Mouse (Mus musculus): ENCODE measurements around the gene Zbtb16.

Zbtb16 gene

DNA sequence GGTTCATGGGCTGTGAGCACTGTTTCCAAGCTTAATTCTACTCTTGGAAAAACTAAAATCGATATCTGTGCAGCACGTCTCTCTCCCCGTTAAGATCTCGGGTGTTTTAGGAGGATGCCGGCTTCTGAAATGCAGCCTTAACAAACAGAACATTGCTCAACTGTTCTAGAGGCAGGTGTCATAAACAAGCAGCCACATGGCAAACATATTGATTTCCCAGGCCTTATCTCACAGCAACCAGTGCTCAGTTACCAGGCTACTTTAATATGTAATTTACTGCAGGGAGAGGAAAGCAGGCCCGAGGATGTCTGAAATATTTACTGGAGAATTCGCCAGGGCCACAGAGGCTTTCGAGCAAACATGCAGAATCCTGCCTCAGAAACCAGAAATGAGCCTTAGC, 35.4 kb downstream of the Zbtb16 start:
- no peak for DNase-seq

DNA sequence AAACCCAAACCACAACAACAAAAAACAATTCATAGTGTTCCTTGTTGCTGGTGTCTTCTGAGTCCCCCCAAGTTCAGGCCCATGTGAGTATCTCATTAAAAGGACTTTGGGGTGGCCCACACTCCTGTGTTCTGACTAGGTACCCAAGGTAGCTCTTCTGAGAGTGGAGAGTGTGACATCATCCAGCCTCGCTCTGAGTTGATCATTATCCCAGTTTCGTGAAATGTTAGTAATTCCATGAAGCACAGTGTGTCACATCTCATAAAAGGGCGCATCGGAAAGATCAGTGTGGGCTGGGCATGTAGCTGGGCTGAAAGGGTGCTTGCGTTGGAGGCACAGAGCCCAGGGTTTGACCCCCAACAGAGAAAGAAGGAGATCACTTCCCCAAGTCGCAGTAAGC, 38.0 kb downstream of the Zbtb16 start:
- no peak for DNase-seq

DNA sequence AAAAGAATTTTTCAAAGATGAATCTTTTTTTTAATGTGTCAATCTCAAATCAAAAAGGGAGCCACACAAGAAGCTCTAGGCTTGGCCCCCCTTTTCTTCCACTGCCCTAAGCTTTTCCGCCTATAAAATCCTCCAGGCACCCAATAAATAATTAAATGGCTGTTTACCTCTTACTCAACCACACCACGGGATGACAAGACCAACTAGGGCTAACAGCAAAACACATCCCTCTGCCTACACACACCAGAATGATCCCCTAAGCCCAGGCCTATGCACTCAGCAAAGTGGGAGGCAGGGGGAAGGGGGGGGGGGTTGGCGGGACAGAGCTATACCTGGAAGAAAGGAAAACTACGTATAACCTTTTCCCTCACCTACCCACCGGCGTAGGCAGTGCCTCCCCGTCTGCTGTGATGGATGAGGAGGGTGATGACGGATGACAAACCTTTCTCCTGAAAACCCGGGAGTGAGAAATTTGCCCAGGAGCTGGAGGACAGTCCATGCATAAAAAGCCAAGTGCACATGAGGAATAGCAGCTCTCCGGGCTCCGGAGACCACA, 39.7 kb downstream of the Zbtb16 start:
- peak; percentile 9 for DNase-seq

DNA sequence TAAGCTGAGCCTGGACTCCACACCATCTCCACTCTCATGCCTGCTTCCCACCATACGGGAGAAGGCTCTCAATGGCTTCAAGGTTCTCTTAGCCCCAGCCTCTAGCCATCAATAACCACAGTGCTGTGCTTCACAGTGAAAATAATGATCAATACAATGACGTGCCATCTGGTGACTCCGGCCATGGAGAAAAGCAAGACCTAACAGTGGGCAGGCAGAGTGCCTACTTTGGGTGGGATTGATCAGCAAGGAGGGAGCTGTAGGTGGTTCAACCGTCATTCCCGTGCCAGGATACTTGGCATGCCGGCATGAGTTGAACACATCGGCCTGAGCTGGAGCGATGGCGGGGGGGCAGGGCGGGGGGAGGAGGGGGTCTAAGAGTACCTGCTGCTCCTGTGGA, 40.3 kb downstream of the Zbtb16 start:
- DNase-seq, result peak; percentile 23

DNA sequence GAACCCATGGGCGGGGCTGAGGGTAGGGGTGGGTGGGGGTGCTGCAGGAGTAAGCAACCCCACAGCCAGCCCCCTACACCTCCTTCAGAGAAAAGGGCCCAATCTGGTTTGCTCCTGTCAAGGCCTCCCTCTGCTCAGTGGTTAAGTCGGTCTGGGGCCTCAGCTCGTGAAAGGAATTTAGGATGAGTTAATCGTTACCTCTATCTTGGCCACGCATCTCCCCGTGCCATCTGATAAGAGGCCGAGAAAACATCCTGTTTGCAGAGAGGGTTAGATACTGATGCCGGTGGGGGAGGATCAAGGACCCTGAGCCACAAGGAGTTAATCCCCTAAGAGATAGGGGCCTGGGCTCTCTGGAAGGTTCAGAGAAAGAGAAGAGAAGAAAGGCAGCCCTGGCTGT, 40.9 kb downstream of the Zbtb16 start:
- DNase-seq, result peak; percentile 24

DNA sequence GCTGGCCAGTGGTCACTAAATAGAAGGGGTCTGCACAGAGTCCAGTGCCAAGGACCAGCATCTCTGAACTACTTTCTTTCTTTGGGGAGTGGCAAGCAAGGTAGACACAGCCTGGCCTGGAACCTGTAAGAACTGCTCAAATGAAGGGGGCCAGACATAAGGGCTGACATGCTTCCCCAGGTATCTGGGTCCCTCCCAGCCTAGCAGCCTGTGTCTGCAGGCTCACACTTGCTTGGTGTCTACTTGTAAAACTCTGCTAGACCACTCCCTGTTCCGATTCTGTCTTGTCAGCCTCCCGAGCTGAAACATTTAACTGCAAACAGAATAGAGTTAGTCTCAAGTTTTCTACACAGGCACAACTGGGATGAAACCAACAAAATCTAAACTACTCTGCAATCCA, 41.6 kb downstream of the Zbtb16 start:
- no peak for DNase-seq

DNA sequence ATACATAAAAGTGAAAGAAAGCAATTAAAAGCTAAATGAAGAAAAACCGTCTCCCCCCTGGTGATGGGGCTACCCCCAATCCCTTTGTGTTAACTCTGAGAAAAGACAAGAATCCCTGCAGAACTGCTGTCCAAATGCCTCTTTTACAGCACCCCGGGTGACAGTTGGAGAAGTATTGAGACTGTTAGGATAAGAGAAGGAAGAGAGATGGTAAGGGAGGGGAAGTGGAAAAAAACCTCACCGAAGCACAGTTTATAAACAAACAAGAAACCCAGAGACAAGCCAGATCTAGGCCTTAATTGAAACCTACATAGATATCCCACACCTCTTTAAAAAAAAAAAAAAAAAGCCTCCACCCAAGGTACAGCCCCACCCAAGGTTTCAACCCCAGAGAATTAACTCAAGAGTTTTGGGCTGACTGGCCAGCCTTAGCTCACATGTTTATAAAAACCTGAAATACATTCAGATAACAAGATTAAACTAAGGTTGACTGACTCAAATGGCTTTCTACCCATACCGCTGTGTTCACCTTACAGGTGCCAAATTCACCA, 42.3 kb downstream of the Zbtb16 start:
- no peak for DNase-seq

DNA sequence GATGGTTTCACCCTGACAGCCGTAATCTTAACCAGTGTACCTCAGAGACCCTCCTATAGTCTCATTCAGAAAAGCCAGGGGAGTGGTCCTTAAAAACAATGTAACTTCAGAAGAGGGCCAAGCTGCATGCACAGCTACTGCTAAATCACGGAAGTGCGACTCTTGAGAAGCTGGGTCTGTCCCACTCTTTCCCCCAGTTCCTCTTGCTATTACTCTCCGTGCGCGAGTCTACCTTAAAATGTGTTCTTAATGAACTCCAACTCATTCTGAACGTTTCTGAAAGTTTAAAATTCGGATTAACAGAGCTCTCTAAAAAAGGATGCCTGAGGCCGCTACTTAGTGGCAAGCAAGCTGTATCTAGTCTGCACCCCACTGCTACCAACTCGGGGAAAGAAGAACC, 45.4 kb downstream of the Zbtb16 start:
- DNase-seq, result no peak

DNA sequence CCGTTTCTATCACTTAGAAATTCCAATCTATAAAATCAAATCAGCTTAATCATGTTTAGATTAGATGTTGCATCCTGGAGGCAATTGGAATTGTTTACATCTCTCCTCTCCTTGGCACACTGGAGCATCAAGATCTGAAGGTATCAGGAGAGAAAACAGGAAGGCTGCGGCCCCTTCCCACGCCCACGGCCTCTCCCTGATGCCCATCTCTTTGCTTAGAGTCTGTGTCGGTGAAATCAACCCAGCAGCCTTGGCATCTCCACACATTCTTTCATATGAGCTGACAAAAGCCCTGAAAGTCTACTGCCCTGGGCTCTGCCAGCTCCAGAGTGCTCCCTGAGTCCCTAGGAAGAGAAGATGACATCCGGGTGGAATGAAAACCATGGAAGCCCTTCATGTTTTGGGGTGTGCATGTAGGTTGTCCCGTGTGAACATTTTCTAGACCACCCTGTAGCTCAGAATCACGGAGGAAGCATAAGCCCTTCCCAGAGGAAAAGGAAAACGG, 48.1 kb downstream of the Zbtb16 start:
- no peak for DNase-seq

DNA sequence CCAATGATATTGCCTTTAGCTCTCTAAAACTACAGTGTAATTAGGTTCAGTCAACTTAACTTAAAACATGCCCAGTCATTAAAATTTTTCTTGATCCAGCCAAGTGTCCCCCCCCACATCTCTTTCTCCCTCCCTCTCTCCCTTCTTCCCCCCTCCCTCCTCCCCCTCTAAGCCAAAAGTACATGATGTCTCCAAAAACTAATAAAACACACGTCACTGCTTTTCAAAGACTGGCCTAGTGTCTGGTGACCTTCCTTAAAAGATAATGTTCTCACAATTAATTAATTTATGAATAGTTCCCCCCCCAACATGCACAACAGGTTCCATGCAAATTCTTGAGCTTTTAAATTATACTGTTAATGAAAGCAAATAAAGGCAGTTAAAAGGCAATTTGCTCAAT, 48.7 kb downstream of the Zbtb16 start:
- DNase-seq, result no peak

DNA sequence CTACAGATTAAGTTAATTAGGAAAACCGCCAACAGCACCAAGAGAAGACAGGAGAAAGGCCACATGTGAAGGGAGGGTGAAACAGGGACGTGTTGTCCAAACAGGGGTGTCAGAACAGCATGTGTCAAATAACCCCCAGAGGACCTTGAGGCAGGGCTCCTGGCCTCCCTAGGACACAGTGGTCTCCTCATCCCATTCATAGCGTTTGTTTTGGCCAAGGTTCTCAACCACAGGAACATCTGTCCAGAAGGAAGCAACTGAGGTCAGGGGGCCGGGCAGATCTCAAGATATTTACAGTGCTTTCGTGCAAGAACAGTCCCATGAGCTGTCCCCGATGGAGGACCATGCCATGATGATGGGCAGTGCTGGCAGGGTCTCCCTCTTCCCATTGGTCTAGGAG, 49.2 kb downstream of the Zbtb16 start:
- no peak for DNase-seq

DNA sequence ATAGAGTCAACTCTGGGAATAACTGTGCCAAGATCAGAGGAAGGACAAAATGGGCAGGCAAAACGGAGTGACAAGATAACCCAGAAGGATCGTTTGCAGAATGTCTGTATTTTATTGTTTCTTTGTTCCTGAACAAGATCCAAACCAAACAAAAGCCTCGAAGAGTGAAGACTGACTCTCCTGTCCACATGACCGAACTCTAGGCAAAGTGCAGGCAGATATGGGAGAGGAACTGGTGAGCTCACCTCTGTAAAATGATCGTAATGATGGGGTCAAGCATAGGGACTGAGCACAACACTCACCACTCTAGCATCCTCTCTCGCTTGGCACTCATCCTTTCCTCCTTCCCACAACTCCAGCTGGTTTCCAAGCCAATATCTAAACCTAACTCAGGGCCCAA, 51.1 kb downstream of the Zbtb16 start:
- DNase-seq, result no peak

DNA sequence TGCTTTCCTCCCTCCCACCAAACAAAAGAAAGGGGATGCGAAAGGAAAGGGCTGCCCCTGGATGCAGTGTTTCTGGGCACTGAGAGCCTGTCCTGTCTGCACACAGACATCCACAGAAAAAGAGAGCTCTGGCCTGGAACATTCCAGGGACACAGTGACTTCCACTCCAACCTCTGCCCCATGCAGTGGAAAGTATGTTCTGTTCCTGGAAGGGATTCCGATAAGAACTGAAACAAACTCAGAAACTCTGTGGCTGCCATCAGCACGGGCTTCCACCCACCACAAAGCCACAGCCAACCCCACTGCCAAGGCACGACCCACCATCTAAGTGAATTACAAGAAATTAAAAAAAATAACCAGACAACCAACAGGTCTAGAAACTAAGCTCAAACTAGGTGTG, 52.7 kb downstream of the Zbtb16 start:
- DNase-seq, result no peak

DNA sequence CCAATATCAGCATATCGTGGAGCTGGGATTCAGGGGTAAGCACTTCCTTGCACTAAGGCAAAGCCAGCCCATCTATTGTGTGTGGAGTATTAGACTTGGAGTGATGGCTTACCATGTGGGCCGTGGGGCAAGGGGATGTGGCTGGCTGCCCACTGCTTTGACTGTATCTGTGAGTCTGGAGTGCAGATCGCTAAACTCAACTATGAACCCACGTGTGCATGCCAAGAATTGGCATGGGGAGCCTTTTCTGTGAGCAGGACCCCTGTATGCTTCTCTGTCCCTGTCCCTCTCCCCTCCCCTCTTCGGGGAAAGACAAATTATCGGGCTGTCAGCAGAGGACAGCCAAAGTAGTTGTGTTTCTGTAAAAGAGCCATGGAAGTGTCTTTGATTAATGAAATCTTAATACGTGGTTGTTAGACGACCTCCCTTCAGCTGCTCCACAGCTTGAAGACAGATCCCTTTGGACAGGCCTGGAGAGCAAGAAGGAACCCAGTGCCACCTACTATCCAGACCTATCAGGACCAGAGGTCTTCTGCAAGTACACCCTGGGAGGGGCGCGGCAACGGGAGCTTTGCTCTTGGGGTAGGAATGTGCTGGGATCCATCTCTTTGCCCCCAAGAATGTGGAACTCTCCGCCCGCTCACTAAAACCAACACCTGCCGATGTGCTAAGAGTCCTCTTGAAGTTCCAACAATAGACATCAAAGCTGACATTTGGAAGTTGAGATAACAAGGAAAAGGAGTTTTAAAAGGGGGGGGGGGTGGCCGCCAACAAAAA, 53.5 kb downstream of the Zbtb16 start:
- DNase-seq, result peak; percentile 23

DNA sequence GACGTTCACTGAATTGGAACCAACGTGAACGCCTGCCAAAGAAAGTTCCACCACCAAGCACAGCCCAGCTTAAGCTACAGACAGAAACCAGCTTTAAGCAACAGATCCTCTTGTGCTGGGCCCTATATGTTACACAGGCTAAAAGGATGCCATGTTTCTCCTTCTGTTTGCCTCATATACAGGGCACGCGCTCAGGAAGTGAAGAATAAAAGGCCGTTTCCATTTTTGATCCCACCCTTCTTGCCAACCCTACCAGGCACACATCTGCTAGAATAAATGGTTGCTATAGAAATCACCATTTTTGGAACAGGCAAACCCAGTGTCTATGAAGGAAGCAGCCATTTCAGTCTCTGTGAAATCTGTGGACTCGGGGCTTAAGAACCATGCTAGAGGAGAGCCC, 59.8 kb downstream of the Zbtb16 start:
- no peak for DNase-seq

DNA sequence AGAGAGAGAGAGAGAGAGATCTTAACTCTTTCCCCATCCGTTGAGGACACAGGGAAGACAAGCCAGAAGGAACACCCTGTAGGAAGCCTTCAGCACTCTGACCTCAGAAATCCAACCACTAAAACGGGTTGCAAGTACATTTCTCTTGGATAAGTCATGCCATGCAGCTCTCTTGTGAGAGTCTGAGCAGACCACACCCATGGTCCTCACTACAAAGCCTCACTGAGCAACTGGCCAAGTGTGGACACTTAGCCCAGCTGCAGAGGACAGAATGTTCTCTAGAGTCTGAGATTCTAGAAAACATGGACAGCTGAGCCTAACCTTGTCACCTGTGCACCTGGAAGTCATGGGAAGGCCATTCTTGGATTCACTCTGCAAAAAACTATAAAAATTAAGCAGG, 60.5 kb downstream of the Zbtb16 start:
- DNase-seq, result no peak

DNA sequence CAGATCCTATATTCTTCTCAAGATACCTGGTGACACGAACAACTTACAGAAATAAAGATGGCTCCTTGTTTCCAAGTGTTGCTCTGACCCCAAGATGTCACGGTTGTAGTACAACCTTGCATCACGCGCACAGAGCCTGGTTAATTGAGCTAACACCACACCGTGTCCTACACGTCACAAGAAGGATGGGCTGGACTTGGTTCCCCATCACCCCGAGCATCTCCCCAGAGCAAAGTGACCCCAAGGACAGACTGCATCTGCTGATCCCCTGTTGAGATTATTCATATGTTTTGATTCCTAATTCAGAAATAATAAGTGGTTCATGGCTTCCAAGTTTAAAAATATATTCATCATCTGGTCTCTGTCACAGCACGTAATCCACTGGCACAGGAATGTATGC, 62.3 kb downstream of the Zbtb16 start:
- no peak for DNase-seq

DNA sequence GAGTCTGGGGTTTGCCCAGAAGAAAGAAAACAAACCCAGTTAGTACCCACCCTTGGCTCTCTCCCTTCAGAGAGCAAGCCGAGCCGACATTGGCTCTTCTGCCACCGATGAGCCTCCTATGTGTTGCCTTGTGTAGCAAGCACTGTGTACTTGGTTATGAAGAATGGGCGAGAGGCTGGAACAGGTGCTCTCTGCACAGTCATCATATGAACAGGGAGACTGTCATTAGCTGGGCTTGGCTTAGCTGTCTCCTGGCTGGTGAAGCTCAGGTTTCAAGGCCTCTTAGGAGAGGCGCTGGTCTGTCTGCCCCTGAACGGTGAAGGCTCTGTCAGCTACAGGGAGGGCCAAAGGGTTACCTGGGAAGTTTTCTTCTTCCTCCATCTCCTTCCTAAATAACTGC, 62.9 kb downstream of the Zbtb16 start:
- no peak for DNase-seq

DNA sequence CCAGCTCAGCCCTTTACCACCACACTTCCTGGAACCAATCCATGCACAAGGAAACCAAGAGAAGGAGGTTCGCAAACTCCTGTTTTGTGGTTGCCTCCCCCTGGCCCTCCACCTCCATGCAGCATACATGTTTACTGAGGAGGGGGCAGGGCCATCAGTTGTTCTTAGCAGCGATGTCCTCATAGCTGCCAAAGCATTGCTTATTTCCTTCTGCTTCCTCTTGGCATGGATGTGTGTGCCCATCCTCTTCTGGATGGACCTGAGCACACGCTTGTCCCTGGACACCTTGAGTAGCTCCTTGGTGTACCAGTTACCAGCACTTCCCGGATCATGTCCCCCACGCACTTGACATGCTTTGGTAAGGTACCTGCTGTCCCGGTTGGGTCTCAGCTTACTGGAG, 64.5 kb downstream of the Zbtb16 start:
- DNase-seq, result no peak

DNA sequence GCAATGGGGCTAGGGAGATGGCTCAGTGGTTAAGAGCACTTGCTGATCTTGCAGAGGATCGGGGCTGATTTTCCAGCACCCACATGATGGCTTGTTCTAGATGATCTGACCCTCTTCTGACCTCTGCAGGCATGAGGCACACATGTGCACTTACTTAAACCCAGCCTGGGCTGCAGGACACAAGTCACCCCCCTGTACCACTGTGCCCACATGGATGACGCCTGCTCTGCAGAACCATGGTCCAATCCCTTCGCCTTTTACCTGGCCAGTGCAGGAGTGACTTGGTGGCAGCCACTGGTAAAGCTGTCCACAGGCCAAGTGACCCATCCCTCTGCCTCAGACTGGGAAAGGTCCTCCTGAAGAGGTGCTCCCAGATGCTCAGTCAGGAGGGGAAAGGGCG, 67.1 kb downstream of the Zbtb16 start:
- DNase-seq, result no peak

DNA sequence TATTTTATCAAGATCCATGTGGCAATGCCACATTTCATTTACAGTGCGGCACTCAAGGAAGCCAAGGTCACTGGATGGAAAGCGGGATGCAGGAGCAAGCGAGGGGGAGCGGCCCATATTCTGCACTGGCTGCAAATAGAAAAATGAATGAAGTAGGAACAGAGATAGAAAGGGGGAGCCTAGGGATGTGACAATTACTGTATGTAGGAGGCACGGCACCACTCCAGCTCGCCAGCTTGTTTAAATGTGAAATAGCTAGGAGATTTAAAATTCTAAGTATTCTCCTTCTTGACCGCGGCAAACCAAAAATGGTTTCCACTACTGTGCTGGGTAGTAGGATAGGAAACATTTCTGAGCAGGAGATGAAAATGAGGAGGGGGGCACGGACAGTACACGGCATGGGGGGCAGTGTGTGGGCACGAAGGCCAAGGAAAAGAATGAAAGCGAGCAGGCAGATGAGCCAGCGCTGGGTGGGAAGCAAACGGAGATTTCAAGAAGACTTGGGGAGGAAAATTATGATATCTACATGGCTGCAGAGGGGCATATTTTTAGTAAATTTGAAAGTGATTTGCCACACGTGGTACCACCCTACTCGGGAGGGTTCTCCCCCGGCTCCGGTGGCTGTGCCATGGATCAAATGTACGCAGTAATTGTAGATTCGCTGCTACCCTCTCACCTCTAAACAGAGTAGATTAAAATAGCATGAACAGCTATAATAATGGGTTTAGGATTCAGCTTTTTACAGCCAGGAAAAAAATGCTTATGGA, 68.2 kb downstream of the Zbtb16 start:
- DNase-seq, result no peak

DNA sequence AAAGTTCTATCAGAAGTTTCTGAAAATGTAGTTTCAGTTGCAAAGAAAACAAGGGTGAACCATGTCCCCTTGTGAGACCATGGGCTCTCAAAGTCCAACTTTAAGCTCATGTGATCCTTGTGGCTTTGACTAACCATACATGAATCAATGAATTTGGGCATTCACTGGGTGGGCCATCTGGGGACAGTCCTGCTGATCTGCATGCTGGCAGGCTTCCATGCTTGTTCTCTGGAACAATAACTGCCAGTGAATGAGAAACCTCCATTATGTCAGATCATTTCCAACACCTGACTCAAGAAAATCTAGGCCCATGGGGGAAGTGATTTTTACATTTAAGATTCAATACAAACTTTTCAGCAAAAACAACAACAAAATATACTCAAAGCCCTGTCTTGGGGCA, 70.1 kb downstream of the Zbtb16 start:
- DNase-seq, result no peak

DNA sequence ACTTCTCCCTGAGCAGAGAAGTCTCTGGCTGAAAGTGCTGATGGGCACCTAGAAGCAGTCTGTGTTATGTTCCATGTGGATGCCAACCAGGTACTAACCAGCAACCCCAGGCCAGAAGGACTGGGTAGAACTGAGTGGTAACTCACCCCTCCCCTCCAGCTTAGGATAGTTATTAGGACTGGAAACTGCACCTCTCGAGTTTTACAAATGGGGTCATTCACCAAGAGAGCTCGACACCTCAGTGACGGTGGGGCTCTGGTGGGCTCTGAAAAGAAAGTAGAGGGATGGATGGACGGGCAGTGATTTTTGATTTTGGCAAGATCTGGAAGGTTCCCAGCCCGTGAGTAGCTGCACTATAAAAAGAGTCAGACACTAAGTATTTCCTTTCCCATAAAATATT, 71.7 kb downstream of the Zbtb16 start:
- no peak for DNase-seq
